Mouse (Mus musculus): ENCODE results near the gene Srgn.
"Not testable (repeated sequence)": the region's sequence is repeated elsewhere in the genome, so short reads cannot be mapped to it uniquely, and the experiment has no call there.

Gene Srgn

GRCm38 (mm10) chr10:62485878-62486582 lies 41.2 kb downstream of the Srgn start:
- no peak for DNase-seq (ENCODE audit: low read depth, low spot score)

DNA sequence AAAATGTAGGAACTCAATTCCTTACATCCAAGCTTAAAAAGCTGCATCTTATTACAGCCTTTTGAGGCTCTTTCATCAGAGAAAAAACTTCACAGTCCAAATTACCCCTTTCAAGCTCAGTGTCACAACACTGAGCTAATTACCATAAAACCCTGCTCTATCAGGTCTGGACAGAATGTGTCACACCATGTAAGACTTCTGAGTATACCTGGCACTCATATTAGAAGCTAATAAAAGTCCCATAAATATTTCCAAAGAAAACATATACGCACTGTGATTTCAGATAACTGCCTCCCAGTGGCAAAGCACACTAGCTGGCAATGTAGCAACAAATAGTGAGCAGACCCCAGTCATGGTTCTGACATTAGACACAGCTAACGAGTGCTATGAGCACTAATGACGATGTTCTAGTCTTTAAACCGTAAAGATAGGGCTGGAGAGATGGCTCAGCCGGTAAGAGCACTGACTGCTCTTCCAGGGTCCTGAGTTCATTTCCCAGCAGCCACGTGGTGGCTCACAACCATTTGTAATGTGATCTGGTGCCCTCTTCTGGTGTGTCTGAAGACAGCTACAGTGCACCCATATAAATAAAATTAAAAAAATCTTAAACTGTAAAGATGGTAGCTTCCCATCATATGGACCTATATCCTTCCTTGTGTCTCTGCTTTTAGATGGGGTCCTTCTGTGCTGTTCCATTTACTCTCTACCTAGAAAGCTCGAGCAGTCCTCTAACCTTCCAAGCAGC lies 46.0 kb downstream of the Srgn start:
- no peak for DNase-seq (ENCODE audit: low read depth, low spot score)

- no peak for DNase-seq (ENCODE audit: low read depth, low spot score)
Measured at GRCm38 (mm10) chr10:62476980-62477379, 50.3 kb downstream of the Srgn start.

- DNase-seq (ENCODE audit: low read depth, low spot score), result no peak
Measured at GRCm38 (mm10) chr10:62474944-62475343, 52.3 kb downstream of the Srgn start.

DNA sequence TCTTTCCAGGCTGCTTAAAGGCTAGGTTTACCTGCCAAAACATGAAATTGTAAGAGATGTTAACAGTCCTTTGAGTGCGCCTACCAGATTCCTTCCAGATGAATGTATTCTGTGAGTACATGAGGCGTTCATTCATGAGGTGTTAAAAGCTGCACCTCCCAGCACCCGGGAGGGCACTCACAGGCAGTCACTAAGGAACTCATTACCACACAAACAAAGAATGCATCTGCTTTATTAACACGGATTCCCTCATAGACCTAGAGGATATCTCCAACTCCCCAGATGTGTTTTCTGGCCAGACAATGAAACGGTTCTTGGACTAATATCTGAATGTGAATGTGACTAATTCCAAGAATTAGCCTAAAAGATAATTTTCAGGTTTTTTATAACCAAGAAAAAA lies 56.1 kb downstream of the Srgn start:
- no peak for DNase-seq (ENCODE audit: low read depth, low spot score)

GRCm38 (mm10) chr10:62469736-62470135 lies 57.5 kb downstream of the Srgn start:
- no peak for DNase-seq (ENCODE audit: low read depth, low spot score)

- DNase-seq (ENCODE audit: low read depth, low spot score), result no peak
Measured at GRCm38 (mm10) chr10:62461321-62461720, 65.9 kb downstream of the Srgn start.

GRCm38 (mm10) chr10:62452001-62452400 lies 75.2 kb downstream of the Srgn start:
- not testable (repeated sequence) for DNase-seq (ENCODE audit: low read depth, low spot score)

DNA sequence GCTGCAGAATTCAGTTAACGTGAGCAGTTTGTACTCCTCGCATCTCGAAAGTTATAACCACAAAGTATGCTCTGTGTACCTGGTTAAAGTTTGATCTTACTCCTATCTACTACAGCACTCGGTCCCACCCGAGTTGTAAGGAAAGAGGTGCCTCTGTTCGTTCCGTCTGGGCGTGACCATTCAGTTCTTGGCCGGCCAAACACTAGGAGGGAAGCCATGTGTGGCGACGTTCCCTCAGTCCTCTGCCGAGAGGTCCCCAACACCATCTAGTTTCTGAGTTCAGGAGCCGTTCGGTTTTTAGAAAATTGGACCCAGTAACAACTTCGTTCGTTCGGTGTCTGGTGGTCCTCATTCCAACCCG lies 77.0 kb downstream of the Srgn start:
- no peak for DNase-seq (ENCODE audit: low read depth, low spot score)

GRCm38 (mm10) chr10:62449364-62450279 lies 77.6 kb downstream of the Srgn start, which contains the start of the genes 4930507D05Rik and Supv3l1:
4930507D05Rik (plus strand) TSS chr10:62449489.
Supv3l1 (minus strand) TSS chr10:62449738.
- peak; percentile 82 for DNase-seq (ENCODE audit: low read depth, low spot score)

All from c-Kit-negative CD71-positive TER-119-positive erythroid progenitor cells, embryonic 14.5 days (primary cell).